Mouse (Mus musculus): ENCODE data around the gene Kcnj9. TPM values are rescaled to one million over a fixed set of nuclear protein-coding genes. Genes with fewer than 3 reads are reported as not detected.
A peak's percentile ranks its signal among the peaks of the same experiment; 100 is the strongest.

Kcnj9 gene
- polyA plus RNA-seq, 1 experiment from 2014 or later, result 2.1 TPM

GRCm38 (mm10) chr1:172277172-172277571 is 51.9 kb downstream of the Kcnj9 start:
- 88% methylated on average over 3 of the region's 3 CpGs for WGBS
- DNase-seq (ENCODE audit: low spot score) (no peak), ATAC-seq (ENCODE audit: low FRiP score) (no peak)
- Histone ChIP-seq H3K27ac (no peak overlapping the region), H3K9ac (no peak overlapping the region), H3K9me3 (ENCODE audit: control insufficient read depth, low read length) (no peaks in the 10 kb centered on the region), H3K4me3 (replicated peaks; ENCODE audit: low read length) (no peak overlapping the region), H3K27me3 (ENCODE audit: control insufficient read depth, insufficient read depth, low read length) (no peaks in the 10 kb centered on the region), H3K4me1 (replicated peaks; ENCODE audit: control insufficient read depth, insufficient read depth, low read length) (no peaks in the 10 kb centered on the region), H3K36me3 (replicated peaks; ENCODE audit: control insufficient read depth, insufficient read depth) (no peaks in the 10 kb centered on the region), H3K4me2 (replicated peaks) (no peak overlapping the region)

GRCm38 (mm10) chr1:172274547-172274946 is 54.6 kb downstream of the Kcnj9 start:
- no peak overlapping the region for H3K4me3 ChIP-seq (replicated peaks; ENCODE audit: low read length)
- H3K4me2 ChIP-seq (replicated peaks), result no peak overlapping the region
- ATAC-seq (ENCODE audit: low FRiP score) (no peak), DNase-seq (ENCODE audit: low spot score) (no peak)
- H3K9me3 ChIP-seq (ENCODE audit: control insufficient read depth, low read length), result no peaks in the 10 kb centered on the region
- no peaks in the 10 kb centered on the region for H3K27me3 ChIP-seq (ENCODE audit: control insufficient read depth, insufficient read depth, low read length)
- no peak overlapping the region for H3K27ac ChIP-seq
- no peak overlapping the region for H3K9ac ChIP-seq
- peaks cover 3% of the 10 kb centered on the region; the same call in 1 of the 2 replicates for H3K4me1 ChIP-seq (replicated peaks; ENCODE audit: control insufficient read depth, insufficient read depth, low read length)
- no peaks in the 10 kb centered on the region for H3K36me3 ChIP-seq (replicated peaks; ENCODE audit: control insufficient read depth, insufficient read depth)
- 78% methylated on average over 5 of the region's 5 CpGs for WGBS

GRCm38 (mm10) chr1:172274116-172274515 is 55.0 kb downstream of the Kcnj9 start:
- 73% methylated on average over 5 of the region's 5 CpGs for WGBS

GRCm38 (mm10) chr1:172273386-172273785 is 55.7 kb downstream of the Kcnj9 start:
- Histone ChIP-seq H3K9me3 (ENCODE audit: control insufficient read depth, low read length) (no peaks in the 10 kb centered on the region), H3K4me1 (replicated peaks; ENCODE audit: control insufficient read depth, insufficient read depth, low read length) (peaks cover 3% of the 10 kb centered on the region; the same call in 1 of the 2 replicates), H3K9ac (no peak overlapping the region), H3K27ac (no peak overlapping the region), H3K4me3 (replicated peaks; ENCODE audit: low read length) (no peak overlapping the region), H3K4me2 (replicated peaks) (no peak overlapping the region), H3K36me3 (replicated peaks; ENCODE audit: control insufficient read depth, insufficient read depth) (no peaks in the 10 kb centered on the region), H3K27me3 (ENCODE audit: control insufficient read depth, insufficient read depth, low read length) (no peaks in the 10 kb centered on the region)
- ATAC-seq (ENCODE audit: low FRiP score) (no peak), DNase-seq (ENCODE audit: low spot score) (no peak)
- 93% methylated on average over 6 of the region's 6 CpGs for WGBS

More at GRCm38 (mm10) chr1:172274116-172274515, 55.0 kb downstream of the Kcnj9 start:
- H3K27ac ChIP-seq, result no peak overlapping the region
- no peak overlapping the region for H3K4me3 ChIP-seq (replicated peaks; ENCODE audit: low read length)
- H3K4me2 ChIP-seq (replicated peaks), result no peak overlapping the region
- H3K9ac ChIP-seq, result no peak overlapping the region
- H3K36me3 ChIP-seq (replicated peaks; ENCODE audit: control insufficient read depth, insufficient read depth), result no peaks in the 10 kb centered on the region
- H3K9me3 ChIP-seq (ENCODE audit: control insufficient read depth, low read length), result no peaks in the 10 kb centered on the region
- peaks cover 3% of the 10 kb centered on the region; the same call in 1 of the 2 replicates for H3K4me1 ChIP-seq (replicated peaks; ENCODE audit: control insufficient read depth, insufficient read depth, low read length)
- no peaks in the 10 kb centered on the region for H3K27me3 ChIP-seq (ENCODE audit: control insufficient read depth, insufficient read depth, low read length)
- DNase-seq (ENCODE audit: low spot score) (no peak), ATAC-seq (ENCODE audit: low FRiP score) (no peak)

- no peak overlapping the region for H3K27ac ChIP-seq
- WGBS, result 34% methylated on average over 10 of the region's 10 CpGs
- peak; percentile 50 for DNase-seq (ENCODE audit: low spot score)
- no peaks in the 10 kb centered on the region for H3K9me3 ChIP-seq (ENCODE audit: control insufficient read depth, low read length)
- peaks cover 3% of the 10 kb centered on the region; the same call in 1 of the 2 replicates for H3K4me1 ChIP-seq (replicated peaks; ENCODE audit: control insufficient read depth, insufficient read depth, low read length)
- H3K4me3 ChIP-seq (replicated peaks; ENCODE audit: low read length), result no peak overlapping the region
- H3K36me3 ChIP-seq (replicated peaks; ENCODE audit: control insufficient read depth, insufficient read depth), result no peaks in the 10 kb centered on the region
- H3K27me3 ChIP-seq (ENCODE audit: control insufficient read depth, insufficient read depth, low read length), result no peaks in the 10 kb centered on the region
- H3K9ac ChIP-seq, result no peak overlapping the region
- H3K4me2 ChIP-seq (replicated peaks), result no peak overlapping the region
- ATAC-seq (ENCODE audit: low FRiP score), result peak; percentile 75; the same call in 1 of the 2 replicates
Observed at GRCm38 (mm10) chr1:172271765-172272164, 57.4 kb downstream of the Kcnj9 start.

GRCm38 (mm10) chr1:172271208-172271607 is 57.9 kb downstream of the Kcnj9 start:
- H3K9ac ChIP-seq, result no peak overlapping the region
- no peaks in the 10 kb centered on the region for H3K27me3 ChIP-seq (ENCODE audit: control insufficient read depth, insufficient read depth, low read length)
- DNase-seq (ENCODE audit: low spot score) (no peak), ATAC-seq (ENCODE audit: low FRiP score) (peak; percentile 46; the same call in 1 of the 2 replicates)
- no peaks in the 10 kb centered on the region for H3K36me3 ChIP-seq (replicated peaks; ENCODE audit: control insufficient read depth, insufficient read depth)
- 66% methylated on average over 3 of the region's 3 CpGs for WGBS
- H3K27ac ChIP-seq, result no peak overlapping the region
- H3K4me3 ChIP-seq (replicated peaks; ENCODE audit: low read length), result no peak overlapping the region
- peaks cover 3% of the 10 kb centered on the region; the same call in 1 of the 2 replicates for H3K4me1 ChIP-seq (replicated peaks; ENCODE audit: control insufficient read depth, insufficient read depth, low read length)
- no peak overlapping the region for H3K4me2 ChIP-seq (replicated peaks)
- H3K9me3 ChIP-seq (ENCODE audit: control insufficient read depth, low read length), result no peaks in the 10 kb centered on the region

Other genes with a start within 250 kb of the Kcnj9 start
- 161 and 193 TPM in 2 replicates for gene Copa, start 246.8 kb downstream of the Kcnj9 start, polyA plus RNA-seq (2014; fragmentation: Nextera tagmentation; extraction: Ambion mirVana)
- gene Ncstn, start 246.5 kb downstream of the Kcnj9 start, polyA plus RNA-seq (2014; fragmentation: Nextera tagmentation; extraction: Ambion mirVana), result 106 and 111 TPM in 2 replicates
- gene Pex19, start 202.6 kb downstream of the Kcnj9 start, polyA plus RNA-seq (2014; fragmentation: Nextera tagmentation; extraction: Ambion mirVana), result 150 and 153 TPM in 2 replicates
- gene Dcaf8, start 181.2 kb downstream of the Kcnj9 start, polyA plus RNA-seq (2014; fragmentation: Nextera tagmentation; extraction: Ambion mirVana), result 70.1 and 71.7 TPM in 2 replicates
- gene Pea15a, start 122.5 kb downstream of the Kcnj9 start, polyA plus RNA-seq (2014; fragmentation: Nextera tagmentation; extraction: Ambion mirVana), result 363 and 428 TPM in 2 replicates
- 1.4 and 2.2 TPM in 2 replicates for gene Casq1, start 109.5 kb downstream of the Kcnj9 start, polyA plus RNA-seq (2014; fragmentation: Nextera tagmentation; extraction: Ambion mirVana)
- gene Atp1a4, start 70.9 kb downstream of the Kcnj9 start, polyA plus RNA-seq (2014; fragmentation: Nextera tagmentation; extraction: Ambion mirVana), result 0.15 TPM in 1 of 2 replicates, not detected in the other
- 64.7 and 69.0 TPM in 2 replicates for gene Igsf8, start 67.7 kb downstream of the Kcnj9 start, polyA plus RNA-seq (2014; fragmentation: Nextera tagmentation; extraction: Ambion mirVana)
- 27.9 and 29.5 TPM in 2 replicates for gene Atp1a2, start 31.3 kb downstream of the Kcnj9 start, polyA plus RNA-seq (2014; fragmentation: Nextera tagmentation; extraction: Ambion mirVana)
- gene Kcnj10, start 11.9 kb upstream of the Kcnj9 start, polyA plus RNA-seq (2014; fragmentation: Nextera tagmentation; extraction: Ambion mirVana), result 2.8 and 3.5 TPM in 2 replicates
- gene Pigm, start 47.2 kb upstream of the Kcnj9 start, polyA plus RNA-seq (2014; fragmentation: Nextera tagmentation; extraction: Ambion mirVana), result 5.6 and 5.9 TPM in 2 replicates
- 0.15 and 0.26 TPM in 2 replicates for gene Slamf9, start 146.0 kb upstream of the Kcnj9 start, polyA plus RNA-seq (2014; fragmentation: Nextera tagmentation; extraction: Ambion mirVana)
- gene Igsf9, start 152.5 kb upstream of the Kcnj9 start, polyA plus RNA-seq (2014; fragmentation: Nextera tagmentation; extraction: Ambion mirVana), result 27.6 and 28.5 TPM in 2 replicates
- 53.0 and 62.6 TPM in 2 replicates for gene Tagln2, start 170.7 kb upstream of the Kcnj9 start, polyA plus RNA-seq (2014; fragmentation: Nextera tagmentation; extraction: Ambion mirVana)
- 3.7 and 5.5 TPM in 2 replicates for gene Cfap45, start 191.5 kb upstream of the Kcnj9 start, polyA plus RNA-seq (2014; fragmentation: Nextera tagmentation; extraction: Ambion mirVana)
- 0.75 and 0.90 TPM in 2 replicates for gene Vsig8, start 226.6 kb upstream of the Kcnj9 start, polyA plus RNA-seq (2014; fragmentation: Nextera tagmentation; extraction: Ambion mirVana)

All from hindbrain, embryonic 14.5 days (tissue).